Mouse (Mus musculus) intestine, embryonic 16.5 days (tissue): ENCODE results near the gene D930020B18Rik. TPM values are rescaled to one million over a fixed set of nuclear protein-coding genes. Genes with fewer than 3 reads are reported as not detected.

Experiments used
- ATAC-seq: fragments of 200-750 bp; cut with Nextera tagmentation; 2 replicates; pipeline ENCODE4 v1.8.0; 2017; ENCODE audit warnings: moderate TSS enrichment, moderate library complexity
- H3K27ac ChIP-seq: fragments of 300-500 bp; sonication (generic); 2 replicates; pipeline ENCODE4 v1.5.1; 2014; ENCODE audit warnings: mild to moderate bottlenecking, low read length
- H3K27me3 ChIP-seq: fragments of 300-500 bp; sonication (generic); replicated peaks from 2 replicates; pipeline ENCODE4 v1.6.1; 2014; ENCODE audit warnings: low read length, control low read depth, mixed read lengths; ENCODE audit not compliant: control insufficient read depth, insufficient read depth
- H3K36me3 ChIP-seq: fragments of 300-500 bp; sonication (generic); 2 replicates; pipeline ENCODE4 v1.6.1; 2014; ENCODE audit warnings: low read length, control low read depth; ENCODE audit not compliant: control insufficient read depth, insufficient read depth
- H3K4me1 ChIP-seq: fragments of 300-500 bp; sonication (generic); 2 replicates; pipeline ENCODE4 v1.6.1; 2014; ENCODE audit warnings: low read length, control low read depth, mixed read lengths; ENCODE audit not compliant: control insufficient read depth, insufficient read depth
- H3K4me2 ChIP-seq: fragments of 300-500 bp; sonication (generic); 2 replicates; pipeline ENCODE4 v1.6.1; 2014; ENCODE audit warnings: low read depth, low read length, control low read depth
- H3K4me3 ChIP-seq: fragments of 300-500 bp; sonication (generic); 2 replicates; pipeline ENCODE4 v1.5.1; 2014; ENCODE audit warnings: mild to moderate bottlenecking, low read length
- H3K9ac ChIP-seq: fragments of 300-500 bp; sonication (generic); 2 replicates; pipeline ENCODE4 v1.6.1; 2014; ENCODE audit warnings: low read depth, low read length
- H3K9me3 ChIP-seq: fragments of 300-500 bp; sonication (generic); 2 replicates; pipeline ENCODE4 v1.6.1; 2016; ENCODE audit warnings: low read length, control low read depth; ENCODE audit not compliant: control insufficient read depth
- WGBS: fragments of 180-500 bp; shearing (Covaris S2); extraction: QIAGEN DNeasy Blood & Tissue Kit; methylation state at CpG from one replicate; pipeline ENCODE4 v1.1.7; 2014; 5-methylcytosine and 5-hydroxymethylcytosine counted together
- polyA plus RNA-seq: library from polyadenylated mRNA; unstranded; fragments of >200 nt; fragmentation: Nextera tagmentation; extraction: Ambion mirVana; gene quantifications from 2 replicates; pipeline ENCODE4 v1.2.1, GENCODE M21; 2015

Gene D930020B18Rik
- polyA plus RNA-seq, 1 experiment from 2014 or later, result 0.28 TPM

- 21% methylated on average over 15 of the region's 15 CpGs for WGBS
- Histone ChIP-seq H3K27ac (no peak overlapping the region), H3K27me3 (no peaks in the 10 kb centered on the region), H3K4me3 (no peak overlapping the region), H3K9ac (no peak overlapping the region), H3K4me2 (no peak overlapping the region), H3K36me3 (no peaks in the 10 kb centered on the region), H3K4me1 (no peaks in the 10 kb centered on the region), H3K9me3 (no peaks in the 10 kb centered on the region)
- peak; percentile 68 for ATAC-seq
Observed at GRCm38 (mm10) chr10:121689591-121690314, 48.4 kb downstream of the D930020B18Rik start.

GRCm38 (mm10) chr10:121692944-121693579 lies 51.7 kb downstream of the D930020B18Rik start:
- WGBS, result 34% methylated on average over 18 of the region's 18 CpGs
- ATAC-seq, result peak; percentile 81
- no peaks in the 10 kb centered on the region for H3K4me1 ChIP-seq
- no peaks in the 10 kb centered on the region for H3K36me3 ChIP-seq
- 0 out of 2 replicates have a peak overlapping the region, but pooled peaks have one; percentile 11 for H3K27ac ChIP-seq
- H3K4me2 ChIP-seq, result peak overlapping the region; percentile 13
- no peaks in the 10 kb centered on the region for H3K9me3 ChIP-seq
- H3K4me3 ChIP-seq, result peak overlapping the region; percentile 20
- no peaks in the 10 kb centered on the region for H3K27me3 ChIP-seq
- H3K9ac ChIP-seq, result peak overlapping the region; percentile 17

GRCm38 (mm10) chr10:121694567-121694966 lies 53.2 kb downstream of the D930020B18Rik start:
- H3K27ac ChIP-seq, result no peak overlapping the region
- H3K27me3 ChIP-seq, result no peaks in the 10 kb centered on the region
- no peaks in the 10 kb centered on the region for H3K36me3 ChIP-seq
- ATAC-seq, result no peak
- no peak overlapping the region for H3K9ac ChIP-seq
- no peak overlapping the region for H3K4me3 ChIP-seq
- no peaks in the 10 kb centered on the region for H3K4me1 ChIP-seq
- H3K9me3 ChIP-seq, result no peaks in the 10 kb centered on the region
- no peak overlapping the region for H3K4me2 ChIP-seq
- WGBS, result 87% methylated on average over 11 of the region's 11 CpGs

GRCm38 (mm10) chr10:121701296-121702248 lies 60.2 kb downstream of the D930020B18Rik start:
- 55% methylated on average over 11 of the region's 11 CpGs for WGBS
- Histone ChIP-seq H3K9me3 (no peaks in the 10 kb centered on the region), H3K4me3 (no peak overlapping the region), H3K4me1 (no peaks in the 10 kb centered on the region), H3K27ac (no peak overlapping the region), H3K27me3 (no peaks in the 10 kb centered on the region), H3K9ac (no peak overlapping the region), H3K4me2 (no peak overlapping the region), H3K36me3 (no peaks in the 10 kb centered on the region)
- ATAC-seq, result no peak

- Histone ChIP-seq H3K36me3 (no peaks in the 10 kb centered on the region), H3K9ac (no peak overlapping the region), H3K4me1 (no peaks in the 10 kb centered on the region), H3K27ac (no peak overlapping the region), H3K4me2 (no peak overlapping the region), H3K9me3 (no peaks in the 10 kb centered on the region), H3K4me3 (no peak overlapping the region), H3K27me3 (no peaks in the 10 kb centered on the region)
- ATAC-seq, result no peak
- 70% methylated on average over 6 of the region's 6 CpGs for WGBS
Observed at GRCm38 (mm10) chr10:121703619-121704018, 62.2 kb downstream of the D930020B18Rik start.

- no peak overlapping the region for H3K9ac ChIP-seq
- 88% methylated on average over 6 of the region's 6 CpGs for WGBS
- H3K4me3 ChIP-seq, result no peak overlapping the region
- no peak overlapping the region for H3K4me2 ChIP-seq
- H3K27me3 ChIP-seq, result no peaks in the 10 kb centered on the region
- no peaks in the 10 kb centered on the region for H3K4me1 ChIP-seq
- H3K9me3 ChIP-seq, result no peaks in the 10 kb centered on the region
- no peak overlapping the region for H3K27ac ChIP-seq
- no peaks in the 10 kb centered on the region for H3K36me3 ChIP-seq
- ATAC-seq, result no peak
Observed at GRCm38 (mm10) chr10:121704871-121705270, 63.5 kb downstream of the D930020B18Rik start.

GRCm38 (mm10) chr10:121705399-121706163 lies 64.2 kb downstream of the D930020B18Rik start:
- Histone ChIP-seq H3K27me3 (no peaks in the 10 kb centered on the region), H3K9me3 (no peaks in the 10 kb centered on the region), H3K4me2 (no peak overlapping the region), H3K9ac (no peak overlapping the region), H3K27ac (no peak overlapping the region), H3K4me3 (no peak overlapping the region), H3K36me3 (no peaks in the 10 kb centered on the region), H3K4me1 (no peaks in the 10 kb centered on the region)
- no peak for ATAC-seq
- WGBS, result 83% methylated on average over 15 of the region's 15 CpGs

GRCm38 (mm10) chr10:121716862-121717261 lies 75.5 kb downstream of the D930020B18Rik start:
- no peak overlapping the region for H3K27ac ChIP-seq
- H3K9me3 ChIP-seq, result no peaks in the 10 kb centered on the region
- no peak for ATAC-seq
- no peaks in the 10 kb centered on the region for H3K4me1 ChIP-seq
- no peak overlapping the region for H3K9ac ChIP-seq
- H3K4me2 ChIP-seq, result no peak overlapping the region
- H3K4me3 ChIP-seq, result no peak overlapping the region
- H3K27me3 ChIP-seq, result no peaks in the 10 kb centered on the region
- H3K36me3 ChIP-seq, result no peaks in the 10 kb centered on the region
